Mouse (Mus musculus): ENCODE measurements around the gene Il1b.

The Il1b gene

DNA sequence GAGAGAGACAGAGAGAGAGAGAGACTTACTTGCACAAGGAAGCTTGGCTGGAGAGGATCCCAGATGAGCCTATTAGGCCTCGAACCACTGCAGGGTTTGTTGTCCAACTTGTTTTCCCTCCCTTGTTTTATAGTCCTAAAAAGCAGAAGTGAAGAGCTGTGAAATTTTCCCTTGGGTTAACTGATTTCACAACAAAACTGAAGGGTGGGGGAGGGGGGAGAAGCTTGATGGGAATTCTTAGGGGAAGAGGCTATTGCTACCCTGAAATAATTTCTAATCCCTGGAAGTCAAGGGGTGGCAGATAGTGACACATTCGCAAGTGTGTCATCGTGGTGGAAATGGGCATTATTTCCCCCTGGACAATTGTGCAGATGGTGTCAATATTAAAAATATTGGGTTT, at the start of gene Il1b:
Il1b (minus strand) TSS at position 101 of the 400 bp plus-strand sequence.
- DNase-seq (ENCODE audit: low spot score): no peak

DNA sequence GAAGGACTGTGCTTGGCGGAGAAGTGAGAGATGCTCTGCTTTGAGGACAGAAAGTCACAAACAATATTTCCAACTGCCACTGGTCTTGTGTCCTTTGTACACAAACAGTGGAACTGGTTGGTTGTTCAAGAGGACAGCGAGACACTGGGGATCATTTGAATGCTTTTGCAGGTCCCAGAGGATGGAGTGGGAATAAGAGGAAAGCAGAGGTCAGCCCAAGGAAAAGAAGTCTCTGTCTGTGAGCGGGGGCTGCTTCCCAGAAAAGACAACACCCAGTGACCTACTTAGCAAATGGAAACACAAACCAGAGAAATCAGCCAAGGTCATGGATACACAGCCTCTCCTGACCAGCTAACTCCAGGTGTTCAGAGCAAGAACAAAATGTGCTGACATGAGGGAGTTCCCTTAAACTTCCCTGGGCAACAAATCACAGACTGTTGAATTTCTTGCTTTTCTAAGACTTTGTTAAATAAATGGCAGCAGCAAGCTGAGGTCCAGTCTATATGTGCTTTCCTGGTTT, 48.5 kb upstream of the Il1b start:
- no peak for DNase-seq (ENCODE audit: low spot score)

DNA sequence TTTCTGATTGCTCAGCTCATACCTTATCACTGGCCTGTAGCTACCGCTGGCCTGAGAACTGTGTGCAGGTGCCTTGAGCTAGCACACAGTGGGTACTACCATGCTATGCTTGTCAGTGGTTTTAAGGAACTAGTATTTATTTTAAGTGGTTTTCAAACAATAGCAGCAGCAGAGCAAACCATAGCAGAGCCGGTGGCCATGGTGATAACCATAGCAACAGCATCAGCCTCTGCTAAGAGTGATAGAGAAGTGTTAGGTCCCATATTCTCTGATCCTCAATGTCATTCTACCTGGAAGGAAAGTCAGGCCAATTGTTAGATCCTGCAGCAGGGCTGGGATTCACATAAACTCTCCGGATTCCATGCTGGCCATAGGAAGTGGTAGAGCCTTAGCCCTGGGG, 43.7 kb upstream of the Il1b start:
- no peak for DNase-seq (ENCODE audit: low spot score)

DNA sequence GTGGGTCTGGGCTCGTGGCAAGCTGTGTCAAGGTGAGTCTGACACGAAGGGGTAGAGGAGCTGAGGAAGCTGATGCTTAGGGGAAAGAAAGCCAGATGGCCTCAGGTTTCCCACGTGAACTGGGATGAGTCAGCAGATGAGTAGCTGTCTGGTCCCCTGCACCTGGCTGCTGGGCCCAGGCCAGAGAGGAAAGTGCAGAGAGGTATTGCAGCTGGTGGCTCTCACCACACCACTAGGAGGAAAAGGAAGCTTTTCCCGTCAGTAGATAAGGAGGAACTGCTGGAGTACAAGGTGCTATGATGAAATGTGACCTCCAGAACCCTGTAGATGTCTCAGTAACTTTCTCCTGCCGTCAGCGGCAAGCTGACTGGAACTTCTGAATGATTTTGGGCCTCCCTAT, 42.5 kb upstream of the Il1b start:
- DNase-seq (ENCODE audit: low spot score): no peak

DNA sequence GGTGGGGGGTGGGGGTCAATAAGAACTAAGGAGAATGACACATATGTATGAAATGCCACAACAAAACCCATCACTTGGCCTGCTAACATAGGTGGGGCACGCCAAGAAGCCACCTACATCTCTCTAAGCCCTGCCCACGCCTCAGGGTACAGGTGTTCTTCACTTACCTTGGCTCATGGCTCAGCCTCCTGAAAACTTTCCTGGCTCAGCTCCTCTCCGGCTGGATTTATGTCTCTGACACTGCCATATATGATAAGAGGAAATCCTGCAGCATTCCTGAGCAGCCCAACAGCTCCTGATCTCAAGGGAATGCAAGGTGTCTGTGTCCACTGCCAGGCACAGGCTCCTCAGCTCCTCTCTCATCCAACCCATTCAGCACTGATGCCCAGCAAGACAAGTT, 40.7 kb upstream of the Il1b start:
- DNase-seq (ENCODE audit: low spot score): no peak

DNA sequence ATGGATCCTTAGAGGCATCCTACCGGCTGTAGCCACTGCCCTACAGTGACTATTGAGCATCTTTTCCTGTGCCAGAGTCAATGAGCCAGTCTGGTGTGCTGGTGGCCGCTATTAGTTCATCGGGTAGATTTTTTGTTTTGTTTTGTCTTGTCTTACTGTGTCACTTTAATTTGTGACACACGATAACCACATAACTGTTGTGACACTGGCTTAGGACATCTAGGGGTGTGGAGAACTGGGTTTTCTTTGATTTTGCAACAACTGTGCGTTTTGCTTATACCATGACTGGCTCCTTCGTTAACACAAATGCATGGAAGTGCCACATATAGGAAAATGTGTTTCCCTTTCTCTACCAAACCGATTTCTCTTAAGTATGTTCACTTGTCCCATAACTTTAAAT, 39.4 kb upstream of the Il1b start:
- DNase-seq (ENCODE audit: low spot score): no peak

DNA sequence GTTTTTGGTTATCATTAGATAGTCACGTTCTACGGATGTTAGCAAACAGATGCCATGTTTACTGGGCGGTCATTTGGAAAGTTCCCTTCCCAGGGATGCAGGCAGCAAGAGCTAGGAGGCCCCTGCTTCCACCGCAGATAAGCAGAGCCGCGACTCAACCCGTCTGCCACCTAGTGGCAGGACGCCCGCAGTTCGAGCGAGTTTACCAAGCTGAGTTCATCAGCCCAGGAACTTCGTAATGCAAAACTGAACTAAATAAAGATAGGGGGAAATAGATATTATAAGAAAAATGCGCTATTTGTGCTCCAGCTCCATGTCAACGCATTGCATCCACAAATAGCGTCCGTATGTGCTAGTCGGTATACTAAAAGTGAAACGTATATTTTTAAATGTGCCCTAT, 37.5 kb upstream of the Il1b start:
- DNase-seq (ENCODE audit: low spot score): peak; percentile 86

DNA sequence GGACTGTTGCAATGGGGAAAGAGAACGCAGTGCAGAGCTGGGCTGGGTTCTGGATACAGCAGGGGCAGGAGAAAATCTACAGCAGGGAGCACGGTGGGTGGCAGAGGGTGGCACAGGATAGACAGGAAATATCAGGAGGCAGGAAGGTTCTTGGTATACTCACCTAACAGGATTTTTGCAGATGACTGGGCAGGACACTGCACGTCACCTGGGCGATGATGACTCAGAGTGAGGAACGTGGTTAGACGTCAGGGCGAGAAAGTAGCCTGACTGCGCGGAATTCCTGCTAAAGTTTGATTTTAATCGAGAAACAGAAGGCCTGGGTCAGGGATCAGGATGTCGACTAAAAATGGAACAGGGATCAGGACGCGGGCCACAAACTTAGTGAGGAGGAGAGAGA, 36.7 kb upstream of the Il1b start:
- no peak for DNase-seq (ENCODE audit: low spot score)

DNA sequence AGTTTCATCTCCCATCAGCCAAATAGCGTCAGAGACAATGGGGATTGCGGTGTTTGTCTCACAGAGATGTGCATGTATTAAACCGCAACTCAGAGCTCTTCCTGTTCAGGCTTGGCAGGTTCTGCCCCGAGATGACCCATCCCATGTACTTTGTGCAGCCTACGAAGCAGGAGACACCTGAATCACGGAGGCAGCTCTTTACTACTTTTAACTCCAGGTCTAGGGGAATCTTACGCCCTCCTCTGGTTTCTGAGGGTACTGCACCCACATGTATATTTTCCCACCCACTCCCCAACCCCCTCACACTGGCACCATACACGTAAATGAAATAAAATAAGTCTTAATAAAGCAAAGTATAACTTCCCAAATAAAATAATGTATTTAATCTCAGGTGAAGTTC, 35.6 kb upstream of the Il1b start:
- DNase-seq (ENCODE audit: low spot score): no peak

DNA sequence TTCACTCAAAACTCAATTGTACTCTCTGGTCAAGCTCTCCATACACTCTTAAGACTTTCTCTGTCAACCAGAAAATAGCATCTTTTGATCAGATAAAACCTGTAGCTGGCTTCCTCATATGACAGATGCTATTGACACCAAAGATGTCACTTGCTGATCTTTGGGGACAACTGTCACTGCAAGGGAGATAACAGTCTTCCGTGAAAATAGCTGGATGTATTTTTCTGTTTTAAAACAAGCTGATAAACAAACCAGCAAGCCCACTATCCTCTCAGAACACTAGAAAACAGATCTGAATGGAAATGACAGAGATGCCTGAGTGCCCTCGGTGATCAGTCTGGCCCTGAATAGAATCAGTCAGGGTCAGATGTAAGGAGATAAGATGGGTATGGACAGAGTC, 32.8 kb upstream of the Il1b start:
- no peak for DNase-seq (ENCODE audit: low spot score)

DNA sequence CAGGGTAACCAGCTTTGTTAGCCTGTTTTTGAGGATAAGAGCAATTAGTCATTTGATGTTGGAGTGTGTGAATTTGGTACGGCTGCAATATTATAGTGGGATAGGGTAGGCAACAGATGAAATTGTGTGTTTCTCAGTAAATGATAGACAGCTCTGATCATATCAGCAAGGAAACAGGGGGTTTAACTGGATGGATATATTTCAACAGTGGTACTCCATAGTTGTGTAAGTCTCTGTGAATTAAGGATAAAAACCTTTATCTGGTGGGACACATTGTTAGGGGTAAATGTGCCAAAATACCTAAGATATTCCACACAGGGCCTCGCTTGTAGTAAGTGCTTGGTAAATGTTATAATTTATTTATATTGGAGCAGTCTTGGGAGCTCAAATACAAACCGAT, 31.4 kb upstream of the Il1b start:
- no peak for DNase-seq (ENCODE audit: low spot score)

DNA sequence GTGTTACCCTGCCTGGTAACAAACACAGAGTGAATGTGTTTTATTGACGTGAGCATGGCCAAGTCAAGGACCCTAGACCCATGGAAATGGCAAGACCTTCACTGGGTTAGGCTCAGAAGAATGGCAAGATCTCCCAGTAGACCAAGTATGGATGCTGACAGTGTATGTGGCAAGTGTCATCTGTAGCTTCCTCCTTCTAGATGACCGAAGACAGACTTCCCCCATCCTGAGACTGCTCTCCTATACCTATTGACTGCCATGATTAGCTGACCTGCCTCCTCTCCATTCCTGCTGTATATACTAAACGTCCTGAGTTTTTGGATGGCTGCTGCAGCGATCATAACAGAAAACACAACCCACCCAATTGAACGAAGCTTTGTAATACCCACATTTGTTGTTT, 30.9 kb upstream of the Il1b start:
- no peak for DNase-seq (ENCODE audit: low spot score)

DNA sequence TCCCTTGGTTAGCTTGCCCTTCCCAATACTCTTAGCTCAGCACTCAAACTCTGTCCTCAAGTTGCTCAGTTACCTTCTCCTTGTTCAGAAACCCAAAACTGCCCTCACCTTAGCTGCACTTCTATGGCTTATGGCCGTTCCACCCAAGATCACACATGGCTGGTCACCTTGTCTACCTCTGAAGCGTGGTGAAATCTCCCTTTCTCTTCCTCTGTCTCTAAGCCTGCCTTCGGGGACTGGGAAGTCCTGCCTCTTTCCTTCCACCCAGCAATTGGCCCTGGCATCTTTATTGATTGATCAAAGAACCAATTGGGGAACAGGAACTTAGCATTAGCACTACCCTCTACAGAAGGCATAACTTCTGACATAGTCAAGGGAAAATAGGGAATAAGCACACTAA, 27.2 kb upstream of the Il1b start:
- no peak for DNase-seq (ENCODE audit: low spot score)

DNA sequence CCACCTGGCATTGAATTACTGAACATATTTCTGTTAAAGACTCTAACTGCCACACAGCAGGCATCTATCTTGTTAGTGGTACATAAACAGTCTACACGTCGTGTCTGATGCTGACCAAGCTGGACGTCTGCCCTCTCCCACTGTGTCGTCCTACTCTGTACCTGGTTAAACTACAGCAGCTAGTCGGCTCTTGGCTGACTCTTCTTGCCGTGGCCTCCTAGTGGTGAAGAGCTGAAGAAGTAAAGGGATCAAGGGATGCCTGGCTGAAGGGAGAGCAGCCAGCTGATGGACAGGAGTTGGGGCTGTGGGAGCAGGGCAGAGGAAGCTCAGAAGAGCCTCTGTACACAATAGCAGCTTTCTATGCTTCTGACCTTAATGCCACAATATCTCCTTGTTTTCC, 22.6 kb upstream of the Il1b start:
- peak; percentile 28 for DNase-seq (ENCODE audit: low spot score)

DNA sequence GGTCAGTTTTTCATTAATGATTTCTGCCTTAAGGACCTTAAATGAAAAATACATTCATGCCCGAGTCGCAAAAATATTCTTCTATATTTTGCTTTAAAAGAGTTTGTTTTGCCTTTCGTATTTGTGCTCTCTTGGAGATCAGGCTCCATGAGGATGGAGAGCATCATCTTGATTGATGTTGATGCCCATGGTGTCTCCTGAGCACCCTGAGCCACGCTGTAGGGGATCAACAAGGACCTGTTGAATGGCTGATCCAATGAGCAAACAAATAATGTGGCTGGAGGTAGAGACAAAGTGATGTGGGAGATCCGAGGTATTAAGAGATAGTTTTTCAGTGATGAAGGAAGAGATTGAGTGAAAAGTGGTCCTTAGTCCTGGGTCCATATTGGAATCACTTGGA, 19.2 kb upstream of the Il1b start:
- no peak for DNase-seq (ENCODE audit: low spot score)

DNA sequence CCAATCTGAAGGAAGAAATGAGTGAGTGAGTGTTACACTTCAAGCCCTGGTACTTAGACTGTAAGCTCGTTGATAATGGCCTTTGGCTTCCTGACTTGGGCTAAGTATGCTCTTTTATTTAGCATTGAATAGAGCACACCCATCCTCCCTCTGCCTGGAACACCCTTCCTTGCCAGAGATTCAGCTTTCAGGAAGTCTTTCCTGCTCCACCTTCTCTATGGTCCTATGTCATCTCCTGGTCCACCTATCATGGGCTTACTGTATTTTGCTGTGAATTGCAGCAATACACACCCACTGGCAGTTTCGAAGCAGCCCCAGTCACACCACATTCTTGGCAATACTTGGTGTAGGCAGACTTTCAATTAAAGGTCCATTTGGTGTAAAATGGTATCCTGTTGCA, 18.4 kb upstream of the Il1b start:
- DNase-seq (ENCODE audit: low spot score): no peak

DNA sequence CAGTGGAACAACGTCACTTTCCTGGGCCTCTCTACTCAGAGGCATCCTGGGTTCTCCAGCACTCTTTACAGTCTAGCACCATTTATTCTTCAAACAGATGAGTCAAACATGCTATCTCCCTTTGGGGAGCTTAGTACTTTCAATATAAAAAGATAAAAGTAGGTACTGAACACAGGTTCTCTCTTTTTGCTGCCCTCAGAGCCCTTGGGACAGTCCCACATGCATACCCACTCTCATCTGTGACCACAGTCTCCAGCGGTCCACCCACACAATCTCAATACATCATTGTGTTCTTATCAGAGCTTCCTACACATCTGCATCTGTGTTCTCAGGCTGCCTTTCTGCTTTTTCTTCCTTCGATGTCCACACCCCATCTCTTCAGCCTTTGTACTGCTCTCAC, 14.4 kb upstream of the Il1b start:
- no peak for DNase-seq (ENCODE audit: low spot score)

DNA sequence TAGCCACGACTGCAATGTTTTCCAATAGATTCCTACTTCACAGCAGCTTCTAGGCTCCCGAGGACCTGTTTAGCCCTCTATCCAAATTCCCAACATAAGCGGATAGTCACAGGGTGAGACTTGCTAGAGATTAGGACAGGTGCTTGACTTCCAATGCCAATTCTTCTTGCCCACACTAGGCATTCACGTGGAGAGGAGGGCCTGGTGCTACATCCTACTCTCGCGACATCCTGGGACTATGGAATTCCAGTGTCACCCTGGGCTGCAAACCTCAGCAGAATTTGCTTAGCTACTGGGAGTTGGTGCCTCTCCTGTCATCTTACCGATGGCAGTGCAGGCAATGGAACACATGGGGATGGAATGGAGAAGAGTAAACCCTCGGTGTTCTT, 13.3 kb upstream of the Il1b start:
- no peak for DNase-seq (ENCODE audit: low spot score)

DNA sequence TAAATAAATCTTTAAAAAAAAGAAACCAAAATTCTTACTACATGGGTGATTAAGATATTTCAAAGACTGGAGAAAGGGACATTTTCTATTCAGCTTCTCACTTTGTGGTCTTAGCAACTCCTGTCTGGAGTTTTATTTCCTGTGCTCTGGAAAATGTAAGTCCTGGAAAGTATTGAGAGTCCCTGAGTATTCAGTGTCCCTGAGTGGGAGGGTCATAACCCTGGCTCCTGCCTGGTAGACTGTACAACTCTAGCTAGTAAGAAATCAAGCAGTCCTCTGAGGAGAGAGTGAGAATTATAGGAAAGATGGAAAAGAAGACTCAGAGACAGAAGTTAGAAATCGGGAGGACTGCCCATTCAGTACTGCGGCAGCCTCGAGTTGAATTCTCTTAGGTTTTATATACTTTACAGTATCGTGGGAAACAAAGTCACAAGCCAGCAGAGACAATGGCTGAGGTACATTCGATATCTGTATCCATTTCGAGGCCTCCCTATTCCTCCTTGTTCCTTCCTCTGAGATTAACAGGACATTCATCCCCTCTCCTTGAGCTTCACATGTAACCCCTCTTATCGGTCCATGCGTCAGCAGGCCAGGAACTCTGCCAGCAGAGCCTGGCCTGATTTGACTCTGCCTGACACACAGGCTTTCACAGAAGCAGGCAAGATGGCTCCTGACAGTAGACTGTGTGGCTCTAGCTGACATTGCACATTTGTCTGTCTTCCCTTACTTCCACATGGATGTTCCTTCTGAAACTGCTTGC, 12.8 kb upstream of the Il1b start:
- DNase-seq (ENCODE audit: low spot score): no peak

DNA sequence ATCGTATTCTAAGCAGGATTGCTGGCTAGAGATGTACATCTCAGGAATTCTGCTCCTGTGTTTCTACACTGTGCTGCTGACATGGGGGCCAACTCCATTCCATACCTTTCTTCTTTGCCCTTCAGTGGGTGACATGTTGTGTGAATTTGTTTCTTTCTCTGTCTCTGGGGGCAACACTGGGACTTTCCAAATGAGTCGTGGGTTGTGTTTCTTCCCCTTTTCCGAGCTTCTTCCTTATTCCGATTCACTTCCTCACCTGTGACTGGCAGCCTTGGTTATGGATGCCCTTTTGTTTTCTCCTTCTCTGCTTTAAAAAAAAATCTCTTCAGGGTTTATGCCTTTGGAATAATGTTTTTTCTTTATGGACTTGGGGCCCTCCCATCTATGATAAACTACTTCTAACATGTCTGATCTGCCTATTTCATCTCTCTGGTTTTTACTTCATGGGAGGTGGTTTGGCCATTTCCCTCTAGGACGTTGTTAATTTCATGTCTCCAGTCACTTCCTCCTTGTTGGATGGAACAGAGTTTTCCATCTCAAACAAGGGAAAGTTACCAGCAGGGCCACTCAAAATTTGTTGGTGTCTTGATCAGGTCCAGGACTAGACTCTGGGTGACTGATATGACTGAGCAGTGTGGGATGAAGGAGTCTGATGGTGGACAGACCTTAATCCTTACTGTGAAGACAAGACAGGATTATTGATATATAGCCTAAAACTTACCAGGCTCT, 10.0 kb upstream of the Il1b start:
- DNase-seq (ENCODE audit: low spot score): no peak

DNA sequence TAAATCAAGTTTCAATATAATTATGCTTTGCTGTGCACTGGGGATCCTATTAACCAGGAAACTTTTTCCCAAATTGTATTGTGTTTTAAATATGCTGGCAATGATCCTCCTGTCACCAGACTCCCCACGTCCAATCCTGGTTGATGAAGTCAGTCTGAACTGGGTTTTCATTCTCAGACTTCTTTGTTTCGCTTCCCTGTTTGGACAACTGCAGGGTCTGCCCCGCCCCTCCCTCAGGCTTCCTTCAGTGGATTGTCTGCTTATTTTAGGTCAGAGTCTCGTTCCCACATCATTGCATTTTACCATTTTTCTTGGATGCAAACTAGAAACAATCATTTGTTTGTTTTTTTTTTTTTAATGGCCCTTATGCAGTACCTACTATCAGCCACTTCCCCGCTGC, 9.3 kb upstream of the Il1b start:
- DNase-seq (ENCODE audit: low spot score): no peak

DNA sequence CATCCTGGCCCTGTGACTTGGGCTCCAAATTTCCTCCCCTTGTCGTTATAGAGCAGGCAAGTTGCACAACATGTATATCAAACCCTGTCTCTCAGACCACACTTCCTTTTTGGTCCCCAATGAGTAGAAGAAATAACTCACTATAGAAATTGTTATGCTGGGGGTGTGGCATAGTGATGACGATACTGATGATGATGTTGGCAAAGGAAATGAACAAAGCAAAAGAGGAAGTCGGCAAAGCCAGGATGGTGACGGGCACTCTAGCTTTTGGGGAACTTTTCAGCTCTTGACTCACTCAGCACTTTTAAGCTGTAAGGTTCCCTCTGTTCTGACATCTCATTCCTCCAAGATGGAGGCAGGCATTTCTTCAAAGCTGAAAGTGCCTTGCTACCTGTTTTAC, 2.4 kb upstream of the Il1b start:
- no peak for DNase-seq (ENCODE audit: low spot score)

DNA sequence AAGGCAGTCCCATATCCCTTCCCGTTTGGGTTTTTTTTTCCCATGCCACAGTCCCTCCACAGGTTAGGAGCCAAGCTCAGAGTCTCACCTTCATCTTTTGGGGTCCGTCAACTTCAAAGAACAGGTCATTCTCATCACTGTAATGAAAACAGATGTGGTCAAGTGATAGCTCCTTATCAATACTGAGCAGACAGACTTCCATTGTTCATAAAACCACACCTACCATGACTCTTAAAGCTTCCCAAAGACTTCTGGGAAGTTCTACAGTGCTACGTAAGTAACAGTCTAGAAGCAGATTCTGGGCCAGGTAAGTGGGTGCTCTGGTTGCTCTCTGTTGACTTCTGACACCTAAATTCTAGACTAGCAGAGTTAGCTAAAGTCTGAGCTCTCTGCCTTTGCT, 1.3 kb downstream of the Il1b start:
- DNase-seq (ENCODE audit: low spot score): no peak

DNA sequence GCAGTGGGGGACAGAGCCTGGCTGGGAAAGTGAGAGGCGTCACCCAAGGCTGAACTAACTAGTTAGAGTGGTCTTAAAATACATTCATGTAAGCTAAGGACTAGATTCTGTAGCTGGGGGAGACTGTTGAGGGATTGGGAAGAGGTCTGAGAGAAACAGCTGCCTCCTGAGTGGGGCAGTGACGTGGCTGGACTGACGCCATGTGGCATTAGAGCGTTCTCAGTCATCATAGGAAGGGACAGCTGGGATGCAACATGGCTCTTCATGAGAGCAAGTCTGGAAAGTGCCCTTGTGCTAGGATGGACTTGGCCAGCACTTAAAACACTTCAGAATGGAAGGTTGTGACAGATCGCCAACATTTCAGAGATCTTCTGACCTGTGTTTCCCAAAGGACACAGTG, 2.1 kb downstream of the Il1b start:
- DNase-seq (ENCODE audit: low spot score): no peak

Measured in embryo, embryonic 10.5 days (tissue).